Mouse (Mus musculus): ENCODE measurements around the gene BC037034. TPM values are rescaled to one million over a fixed set of nuclear protein-coding genes. Genes with fewer than 3 reads are reported as not detected.

The BC037034 gene
- total and polyA plus RNA-seq, 3 experiments, result 4.5 to 15.4 (median 11.2) TPM

DNA sequence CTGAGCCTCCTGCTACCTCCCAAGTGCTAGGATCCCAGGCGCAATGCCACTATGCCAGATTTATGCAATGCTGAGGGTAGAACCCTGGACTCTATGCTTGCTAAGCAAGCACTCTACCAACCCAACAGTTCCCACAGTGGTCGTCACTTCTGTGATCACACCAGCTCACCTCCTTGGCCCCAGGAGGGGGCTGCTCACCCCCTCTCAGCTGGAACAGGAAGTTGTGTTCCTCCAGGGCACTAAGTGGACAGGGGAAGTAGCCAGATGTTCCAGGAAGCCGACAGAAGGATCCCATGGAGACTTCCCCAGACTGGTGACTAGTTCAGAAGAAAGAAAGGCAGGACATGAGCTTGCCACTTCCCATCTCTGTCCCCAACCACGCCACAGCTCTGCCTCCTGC, 1.8 kb downstream of the BC037034 start:
- H3K4me3 ChIP-seq (replicated peaks in 1 of 3; ENCODE audit: low read depth in 2 of 3, low read length in 2 of 3, poor library complexity in 1 of 3), result no peak overlapping the region
- dilution Hi-C loops (cut with MboI; ENCODE audit: extremely low pct_ligation_motif_present, extremely low pct_unique_long_range_greater_than_20kb, low sequenced_read_pairs), result no loop called here
- no peak overlapping the region for H3K27ac ChIP-seq (ENCODE audit: insufficient read depth, low read depth)
- in situ Hi-C loops (cut with MboI; ENCODE audit: low pct_ligation_motif_present, low pct_unique_long_range_greater_than_20kb, low sequenced_read_pairs), result no loop called here
- peaks cover 48 to 77% of the 10 kb centered on the region in 2 experiments for H3K36me3 ChIP-seq (replicated peaks in 1 of 2; ENCODE audit: control insufficient read depth in 1 of 2, insufficient read depth in 1 of 2, low read length in 1 of 2)
- H3K9ac ChIP-seq (ENCODE audit: insufficient read depth, low read depth), result no peak overlapping the region
- H3K4me1 ChIP-seq (ENCODE audit: control insufficient read depth in 1 of 2, insufficient read depth in 2 of 2), result peaks cover 12 to 57% of the 10 kb centered on the region in 2 experiments
- no peaks in the 10 kb centered on the region for H3K9me3 ChIP-seq (replicated peaks; ENCODE audit: low read length)
- H3K27me3 ChIP-seq (replicated peaks), result no peaks in the 10 kb centered on the region
- TF ChIP-seq ZKSCAN1 (IDR thresholded peaks at IDR 0.05; ENCODE audit: borderline replicate concordance, low read depth, low read length) (no peak), IRF4 (IDR thresholded peaks at IDR 0.05; ENCODE audit: low read depth, low read length) (no peak), MAX (IDR thresholded peaks at IDR 0.05; ENCODE audit: low read length) (no peak), MYC (IDR thresholded peaks at IDR 0.05; ENCODE audit: low read depth, low read length) (no peak), E2F4 (IDR thresholded peaks at IDR 0.05; ENCODE audit: insufficient replicate concordance, low read depth, low read length) (no peak), USF2 (conservative IDR thresholded peaks at IDR 0.05; ENCODE audit: low read depth, low read length) (no peak), ZNF384 (IDR thresholded peaks at IDR 0.05; ENCODE audit: low read depth, low read length) (no peak), MXI1 (IDR thresholded peaks at IDR 0.05; ENCODE audit: low read depth, low read length) (no peak), ETS1 (conservative IDR thresholded peaks at IDR 0.05; ENCODE audit: low read depth, low read length) (no peak), ZC3H11A (IDR thresholded peaks at IDR 0.05; ENCODE audit: low read depth, low read length) (no peak)
- H3K79me2 ChIP-seq (replicated peaks; ENCODE audit: control insufficient read depth, extremely low read depth, insufficient read depth, poor library complexity, severe bottlenecking), result peaks cover 11% of the 10 kb centered on the region; the same call in 1 of the 2 replicates
- no peak for DNase-seq (ENCODE audit: extremely low read depth)
- H3K4me2 ChIP-seq (ENCODE audit: insufficient read depth, low read depth, poor library complexity, severe bottlenecking), result no peak overlapping the region

GRCm38 (mm10) chr5:138260834-138261233, 3.0 kb downstream of the BC037034 start:
- DNase-seq (ENCODE audit: extremely low read depth), result no peak
- H3K27ac ChIP-seq (ENCODE audit: insufficient read depth, low read depth), result no peak overlapping the region
- no peak for TF ChIP-seq MYC (IDR thresholded peaks at IDR 0.05; ENCODE audit: low read depth, low read length)
- TF ChIP-seq JUND (conservative IDR thresholded peaks at IDR 0.05; ENCODE audit: low read depth, low read length), result no peak
- TF ChIP-seq MXI1 (IDR thresholded peaks at IDR 0.05; ENCODE audit: low read depth, low read length), result no peak
- TF ChIP-seq UBTF (IDR thresholded peaks at IDR 0.05; ENCODE audit: low read depth, low read length), result no peak
- no peak for TF ChIP-seq TBP (conservative IDR thresholded peaks at IDR 0.05; ENCODE audit: low read depth, low read length)
- TF ChIP-seq RAD21 (IDR thresholded peaks at IDR 0.05; ENCODE audit: low read depth, low read length), result no peak
- TF ChIP-seq NELFE (IDR thresholded peaks at IDR 0.05; ENCODE audit: low read depth, low read length), result no peak
- no peak for TF ChIP-seq KAT2A (IDR thresholded peaks at IDR 0.05; ENCODE audit: insufficient replicate concordance, low read length)
- no peak for TF ChIP-seq CTCF (conservative IDR thresholded peaks at IDR 0.05 in 1 of 2, IDR thresholded peaks at IDR 0.05 in 1 of 2; ENCODE audit: low read depth in 2 of 2, low read length in 2 of 2)
- no peak for TF ChIP-seq CHD1 (IDR thresholded peaks at IDR 0.05; ENCODE audit: low read depth, low read length)
- no peak for TF ChIP-seq PAX5 (IDR thresholded peaks at IDR 0.05; ENCODE audit: low read length)
- TF ChIP-seq EP300 (IDR thresholded peaks at IDR 0.05; ENCODE audit: low read length), result no peak
- H3K36me3 ChIP-seq (replicated peaks in 1 of 2; ENCODE audit: control insufficient read depth in 1 of 2, insufficient read depth in 1 of 2, low read length in 1 of 2), result peaks cover 48 to 66% of the 10 kb centered on the region in 2 experiments
- dilution Hi-C loops (cut with MboI; ENCODE audit: extremely low pct_ligation_motif_present, extremely low pct_unique_long_range_greater_than_20kb, low sequenced_read_pairs), result no loop called here
- H3K4me2 ChIP-seq (ENCODE audit: insufficient read depth, low read depth, poor library complexity, severe bottlenecking), result no peak overlapping the region
- H3K4me3 ChIP-seq (replicated peaks in 1 of 3; ENCODE audit: low read depth in 2 of 3, low read length in 2 of 3, poor library complexity in 1 of 3), result no peak overlapping the region
- no peak overlapping the region for H3K9ac ChIP-seq (ENCODE audit: insufficient read depth, low read depth)
- H3K79me2 ChIP-seq (replicated peaks; ENCODE audit: control insufficient read depth, extremely low read depth, insufficient read depth, poor library complexity, severe bottlenecking), result peaks cover 11% of the 10 kb centered on the region; the same call in 1 of the 2 replicates
- no peaks in the 10 kb centered on the region for H3K27me3 ChIP-seq (replicated peaks)
- H3K9me3 ChIP-seq (replicated peaks; ENCODE audit: low read length), result no peaks in the 10 kb centered on the region
- in situ Hi-C loops (cut with MboI; ENCODE audit: low pct_ligation_motif_present, low pct_unique_long_range_greater_than_20kb, low sequenced_read_pairs), result no loop called here
- peaks cover 15 to 67% of the 10 kb centered on the region in 2 experiments for H3K4me1 ChIP-seq (ENCODE audit: control insufficient read depth in 1 of 2, insufficient read depth in 2 of 2)

Data from CH12.LX (cell line).